Mouse (Mus musculus) T-cell, adult 66 days (primary cell): Measurements from ENCODE around the gene Rtraf. TPM values are rescaled to one million over a fixed set of nuclear protein-coding genes. Genes with fewer than 3 reads are reported as not detected.

Experiments
- total RNA-seq, 2 experiments: library from RNA; stranded (reverse); gene quantifications; 3 replicates in 1 of 2; 4 replicates in 1 of 2; pipeline ENCODE4 v1.2.4; 2023

The Rtraf gene
- total RNA-seq: 10 to 100 TPM; 56.8 to 59.9 TPM

DNA sequence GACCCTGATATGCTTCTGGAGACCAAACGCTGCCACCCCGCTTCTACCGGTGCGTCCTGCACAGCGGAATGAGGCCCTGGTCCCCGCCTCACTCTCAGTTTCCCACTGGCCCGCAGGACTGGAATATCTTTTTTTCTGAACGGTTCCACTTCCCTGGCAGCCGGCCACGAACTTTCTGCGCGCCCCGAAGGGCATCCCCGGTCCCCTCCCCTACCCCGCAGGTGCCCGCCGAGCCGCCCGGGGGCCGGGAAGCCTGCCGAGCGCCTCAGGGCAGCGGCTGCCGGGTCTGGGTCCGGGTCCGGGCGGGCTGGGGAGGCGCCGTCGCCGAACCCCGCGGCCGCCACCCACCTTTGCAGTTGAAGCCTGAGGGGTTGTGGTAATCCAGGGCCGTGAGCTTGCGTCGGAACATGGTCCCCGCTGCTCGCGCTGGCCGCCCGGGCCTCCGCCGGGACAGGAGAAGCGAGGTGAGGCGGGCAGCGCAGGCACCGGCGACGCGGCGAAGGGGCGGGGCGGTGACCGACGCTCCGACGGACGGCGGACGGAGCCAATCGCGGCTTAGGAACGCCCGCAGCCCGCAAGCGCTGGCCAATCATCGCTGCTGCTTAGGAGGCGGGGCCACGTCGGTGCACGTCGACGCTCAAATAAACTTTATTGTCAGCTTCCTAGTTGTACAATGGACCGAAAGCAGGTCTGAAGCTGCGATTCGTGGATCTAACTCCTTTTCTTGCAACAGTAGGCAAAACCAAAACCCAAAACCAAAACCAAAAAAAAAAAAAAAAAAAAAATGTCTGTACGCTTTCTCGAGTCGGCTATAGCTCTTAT, at the start of gene Rtraf:
Gene Rtraf (minus strand): TSS at position 504 of the 822 bp plus-strand sequence.

Other genes starting within 250 kb of the Rtraf start
- 1 to 10 TPM; 1.7 to 5.6 TPM for gene Gm2237, start 238.7 kb downstream of the Rtraf start, total RNA-seq
- not detected for gene Gm5458, start 221.2 kb downstream of the Rtraf start, total RNA-seq
- gene Nid2, start 72.6 kb downstream of the Rtraf start, total RNA-seq: 1 to 10 TPM in 1 of 2 experiments, under 1 TPM in 1; 0.47 to 1.5 TPM
- 10 to 100 TPM; 44.5 to 51.9 TPM for gene Gng2, start 153.8 kb upstream of the Rtraf start, total RNA-seq